Mouse (Mus musculus): ENCODE results near the gene Xrcc2.

DNA sequence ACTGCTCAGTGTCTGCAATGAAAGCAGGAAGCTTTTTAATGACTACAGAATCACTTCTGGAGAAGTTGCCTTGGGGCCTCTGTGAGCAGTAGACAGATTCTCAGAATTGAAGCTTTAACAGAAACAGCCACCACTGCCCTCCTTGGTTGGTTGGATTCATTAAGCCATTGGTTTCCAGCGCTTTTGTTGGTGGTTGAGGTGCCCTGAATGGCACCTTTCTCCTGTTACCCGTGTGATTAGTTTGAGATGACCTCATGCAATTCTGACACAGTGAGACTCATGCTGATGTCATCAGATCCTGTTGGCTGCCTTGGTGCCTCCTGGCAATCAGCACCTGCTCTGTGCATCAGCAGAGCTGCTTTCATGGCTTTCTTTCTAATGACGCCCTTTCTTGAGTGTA is 32.8 kb upstream of the Xrcc2 start:
- no peak for TF ChIP-seq CTCF (IDR thresholded peaks at IDR 0.05; ENCODE audit: borderline replicate concordance, extremely low read depth, insufficient read depth, insufficient read length)
- TF ChIP-seq POLR2A (IDR thresholded peaks at IDR 0.05; ENCODE audit: borderline replicate concordance, extremely low read depth, insufficient read depth, insufficient read length, poor library complexity, severe bottlenecking): no peak

Data from brain, embryonic 14.5 days (tissue).